In the genomic region with DNA sequence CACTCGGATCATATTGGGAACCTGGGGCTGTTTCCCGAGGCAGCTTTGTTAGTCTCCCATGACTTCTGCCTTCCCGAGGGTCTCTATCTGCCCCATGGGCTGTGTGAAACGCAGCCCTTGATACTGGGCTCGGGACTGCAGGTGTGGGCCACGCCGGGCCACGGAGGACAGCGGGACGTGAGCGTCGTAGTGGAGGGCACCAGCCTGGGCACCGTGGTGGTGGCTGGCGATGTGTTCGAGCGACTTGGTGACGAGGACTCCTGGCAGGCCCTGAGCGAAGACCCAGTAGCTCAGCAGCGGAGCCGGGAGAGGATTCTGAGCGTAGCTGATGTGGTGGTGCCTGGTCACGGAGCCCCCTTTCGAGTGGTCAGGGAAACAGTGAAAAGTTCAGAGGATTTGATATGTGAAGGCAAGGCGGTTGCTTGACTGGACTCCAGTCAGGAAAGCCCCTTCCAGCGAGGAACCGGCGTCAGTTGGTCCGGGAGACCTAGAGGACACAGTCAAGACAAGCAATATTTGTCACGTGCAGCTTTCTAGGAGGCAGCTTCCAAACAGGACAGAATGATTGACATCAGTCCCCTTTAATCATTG, we compare ENCODE assay signal across 8 mouse cellular contexts. TPM values are rescaled to one million over a fixed set of nuclear protein-coding genes. Genes with fewer than 3 reads are reported as not detected.
DNase-seq lines count a peak whose midpoint lies in the region; ATAC-seq and TF ChIP-seq lines count a peak whose summit lies in the region.

No protein-coding gene starts in this region.

- H3K4me2 ChIP-seq in forebrain, postnatal 0 days (ENCODE audit: low read depth), result peak overlapping the region; percentile 96
- H3K4me2 ChIP-seq in intestine, embryonic 16.5 days (ENCODE audit: low read depth, low read length), result peak overlapping the region; percentile 91
- H3K4me2 ChIP-seq in lung, embryonic 14.5 days, result peak overlapping the region; percentile 98
- peak overlapping the region; percentile 95 for H3K4me2 ChIP-seq in neural tube, embryonic 15.5 days

- peak; percentile 51 for ATAC-seq in forebrain, postnatal 0 days
- peak; percentile 77 for ATAC-seq in intestine, embryonic 16.5 days
- ATAC-seq in lung, embryonic 14.5 days (ENCODE audit: insufficient read depth), result peak; percentile 71
- ATAC-seq in neural tube, embryonic 15.5 days (ENCODE audit: low FRiP score), result peak; percentile 76

- H3K9ac ChIP-seq in forebrain, postnatal 0 days, result peak overlapping the region; percentile 93
- peak overlapping the region; percentile 83 for H3K9ac ChIP-seq in intestine, embryonic 16.5 days (ENCODE audit: low read depth, low read length)
- H3K9ac ChIP-seq in lung, embryonic 14.5 days, result peak overlapping the region; percentile 83
- peak overlapping the region; percentile 90 for H3K9ac ChIP-seq in neural tube, embryonic 15.5 days (replicated peaks)

- under 1% methylated on average over 29 of the region's 29 CpGs for WGBS in forebrain, postnatal 0 days
- 2% methylated on average over 29 of the region's 29 CpGs for WGBS in intestine, embryonic 16.5 days
- WGBS in lung, embryonic 14.5 days, result under 1% methylated on average over 29 of the region's 29 CpGs
- WGBS in neural tube, embryonic 15.5 days, result under 1% methylated on average over 29 of the region's 29 CpGs

- peak overlapping the region; percentile 83 for H3K4me3 ChIP-seq in testis, adult 2 months (ENCODE audit: control insufficient read depth, low read depth, low read length)
- peak overlapping the region; percentile 75 for H3K4me3 ChIP-seq in forebrain, postnatal 0 days (ENCODE audit: low read depth, low read length)
- peak overlapping the region; percentile 69 for H3K4me3 ChIP-seq in intestine, embryonic 16.5 days (ENCODE audit: low read length)
- H3K4me3 ChIP-seq in lung, embryonic 14.5 days (ENCODE audit: low read depth, low read length), result peak overlapping the region; percentile 74
- peak overlapping the region; percentile 81 for H3K4me3 ChIP-seq in neural tube, embryonic 15.5 days (replicated peaks)

- no peak for DNase-seq in testis, postnatal 14 days (ENCODE audit: low spot score)
- peak; percentile 70 to 72 for DNase-seq in cerebellum, postnatal 10 days
- peak; percentile 59 for DNase-seq in forebrain, postnatal 0 days
- peak; percentile 70 for DNase-seq in lung, embryonic 14.5 days
- no peak for DNase-seq in Muller cell, postnatal 12 days (ENCODE audit: inconsistent ontology term)

- peak; percentile 10; the same call in 1 of the 2 replicates for TF ChIP-seq POLR2A in testis, adult 2 months (IDR thresholded peaks at IDR 0.05; ENCODE audit: control insufficient read depth, low read depth, low read length)

- peaks cover 11% of the 10 kb centered on the region for H3K4me1 ChIP-seq in testis, adult 2 months (ENCODE audit: control insufficient read depth, insufficient read depth, low read length)
- H3K4me1 ChIP-seq in forebrain, postnatal 0 days (ENCODE audit: insufficient read depth), result 0 out of 2 replicates have a peak, but pooled peaks cover 5% of the 10 kb centered on the region
- 0 out of 2 replicates have a peak, but pooled peaks cover 3% of the 10 kb centered on the region for H3K4me1 ChIP-seq in intestine, embryonic 16.5 days (ENCODE audit: control insufficient read depth, insufficient read depth, low read length)
- H3K4me1 ChIP-seq in lung, embryonic 14.5 days (ENCODE audit: insufficient read depth), result peaks cover 5% of the 10 kb centered on the region; the same call in 1 of the 2 replicates
- H3K4me1 ChIP-seq in neural tube, embryonic 15.5 days, result peaks cover 20% of the 10 kb centered on the region

- no peaks in the 10 kb centered on the region for H3K36me3 ChIP-seq in testis, adult 2 months (ENCODE audit: control insufficient read depth, insufficient read depth, low read length)
- peaks cover 5% of the 10 kb centered on the region for H3K36me3 ChIP-seq in forebrain, postnatal 0 days (ENCODE audit: insufficient read depth)
- H3K36me3 ChIP-seq in intestine, embryonic 16.5 days (ENCODE audit: control insufficient read depth, insufficient read depth, low read length), result no peaks in the 10 kb centered on the region
- peaks cover 17% of the 10 kb centered on the region; the same call in 1 of the 2 replicates for H3K36me3 ChIP-seq in lung, embryonic 14.5 days (ENCODE audit: insufficient read depth)
- H3K36me3 ChIP-seq in neural tube, embryonic 15.5 days, result peaks cover 17% of the 10 kb centered on the region

- TF ChIP-seq CTCF in testis, adult 2 months (IDR thresholded peaks at IDR 0.05; ENCODE audit: control insufficient read depth, insufficient read depth, insufficient replicate concordance, low read depth, low read length), result no peak
- TF ChIP-seq CTCF in forebrain, postnatal 0 days (IDR thresholded peaks at IDR 0.05; ENCODE audit: low read depth), result no peak
- 0 out of 2 replicates have a peak, but pooled peaks have one; percentile 19 for TF ChIP-seq CTCF in lung, embryonic 14.5 days (IDR thresholded peaks at IDR 0.05; ENCODE audit: low read depth)

- no peaks in the 10 kb centered on the region for H3K27me3 ChIP-seq in testis, adult 2 months (ENCODE audit: control insufficient read depth, insufficient read depth, low read length)
- no peaks in the 10 kb centered on the region for H3K27me3 ChIP-seq in forebrain, postnatal 0 days (ENCODE audit: insufficient read depth, low read length)
- H3K27me3 ChIP-seq in intestine, embryonic 16.5 days (replicated peaks; ENCODE audit: control insufficient read depth, insufficient read depth, low read length), result no peaks in the 10 kb centered on the region
- no peaks in the 10 kb centered on the region for H3K27me3 ChIP-seq in lung, embryonic 14.5 days (ENCODE audit: insufficient read depth, low read length)
- no peaks in the 10 kb centered on the region for H3K27me3 ChIP-seq in neural tube, embryonic 15.5 days (replicated peaks)

- H3K9me3 ChIP-seq in forebrain, postnatal 0 days (ENCODE audit: low read length), result no peaks in the 10 kb centered on the region
- no peaks in the 10 kb centered on the region for H3K9me3 ChIP-seq in intestine, embryonic 16.5 days (ENCODE audit: control insufficient read depth, low read length)
- H3K9me3 ChIP-seq in lung, embryonic 14.5 days (ENCODE audit: low read depth, low read length), result no peaks in the 10 kb centered on the region
- H3K9me3 ChIP-seq in neural tube, embryonic 15.5 days (replicated peaks), result no peaks in the 10 kb centered on the region

- peak overlapping the region; percentile 97 for H3K27ac ChIP-seq in testis, adult 2 months (ENCODE audit: control insufficient read depth, insufficient read depth, low read depth, low read length)
- peak overlapping the region; percentile 88 for H3K27ac ChIP-seq in forebrain, postnatal 0 days (ENCODE audit: low read depth, low read length)
- peak overlapping the region; percentile 85 for H3K27ac ChIP-seq in intestine, embryonic 16.5 days (ENCODE audit: low read length)
- H3K27ac ChIP-seq in lung, embryonic 14.5 days (ENCODE audit: low read depth), result peak overlapping the region; percentile 90
- peak overlapping the region; percentile 95 for H3K27ac ChIP-seq in neural tube, embryonic 15.5 days (replicated peaks)

RNA-seq across cellular contexts. Expression of gene Mblac1, which starts 0.7 kb away (rescaled TPM):
- 5.4 and 6.2 TPM in 2 replicates for polyA plus RNA-seq in testis, adult 2 months (2012; rRNA removed)
- total RNA-seq in forebrain, postnatal 0 days (2014; rRNA removed), result 9.7 and 9.9 TPM in 2 replicates
- 10.1 and 11.0 TPM in 2 replicates for polyA plus RNA-seq in forebrain, postnatal 0 days (2015; fragmentation: Nextera tagmentation; extraction: Ambion mirVana)
- polyA plus RNA-seq in intestine, embryonic 16.5 days (2015; fragmentation: Nextera tagmentation; extraction: Ambion mirVana), result 5.7 and 7.0 TPM in 2 replicates
- polyA plus RNA-seq in lung, embryonic 14.5 days (2014; fragmentation: Nextera tagmentation; extraction: Ambion mirVana), result 7.3 and 7.9 TPM in 2 replicates
- 13.4 and 14.8 TPM in 2 replicates for polyA plus RNA-seq in neural tube, embryonic 15.5 days (2015; fragmentation: Nextera tagmentation; extraction: Ambion mirVana)

RNA-seq across cellular contexts. Expression of gene Cnpy4, which starts 7.6 kb away (rescaled TPM):
- 1.6 and 1.7 TPM in 2 replicates for polyA plus RNA-seq in testis, adult 2 months (2012; rRNA removed)
- total RNA-seq in forebrain, postnatal 0 days (2014; rRNA removed), result 14.2 and 18.0 TPM in 2 replicates
- 18.8 and 18.9 TPM in 2 replicates for polyA plus RNA-seq in forebrain, postnatal 0 days (2015; fragmentation: Nextera tagmentation; extraction: Ambion mirVana)
- 29.9 and 33.7 TPM in 2 replicates for polyA plus RNA-seq in intestine, embryonic 16.5 days (2015; fragmentation: Nextera tagmentation; extraction: Ambion mirVana)
- 55.5 and 59.0 TPM in 2 replicates for polyA plus RNA-seq in lung, embryonic 14.5 days (2014; fragmentation: Nextera tagmentation; extraction: Ambion mirVana)
- 26.2 and 31.7 TPM in 2 replicates for polyA plus RNA-seq in neural tube, embryonic 15.5 days (2015; fragmentation: Nextera tagmentation; extraction: Ambion mirVana)

RNA-seq across cellular contexts. Expression of gene Taf6, which starts 7.6 kb away (rescaled TPM):
- polyA plus RNA-seq in testis, adult 2 months (2012; rRNA removed), result 141 and 154 TPM in 2 replicates
- total RNA-seq in forebrain, postnatal 0 days (2014; rRNA removed), result 47.6 and 55.9 TPM in 2 replicates
- 44.2 and 49.8 TPM in 2 replicates for polyA plus RNA-seq in forebrain, postnatal 0 days (2015; fragmentation: Nextera tagmentation; extraction: Ambion mirVana)
- polyA plus RNA-seq in intestine, embryonic 16.5 days (2015; fragmentation: Nextera tagmentation; extraction: Ambion mirVana), result 64.5 and 69.2 TPM in 2 replicates
- polyA plus RNA-seq in lung, embryonic 14.5 days (2014; fragmentation: Nextera tagmentation; extraction: Ambion mirVana), result 95.6 and 97.6 TPM in 2 replicates
- polyA plus RNA-seq in neural tube, embryonic 15.5 days (2015; fragmentation: Nextera tagmentation; extraction: Ambion mirVana), result 62.5 and 70.0 TPM in 2 replicates

RNA-seq across cellular contexts. Expression of gene Mcm7, which starts 22.6 kb away (rescaled TPM):
- polyA plus RNA-seq in testis, adult 2 months (2012; rRNA removed), result 93.6 and 96.0 TPM in 2 replicates
- total RNA-seq in forebrain, postnatal 0 days (2014; rRNA removed), result 57.9 and 62.4 TPM in 2 replicates
- 64.9 and 69.9 TPM in 2 replicates for polyA plus RNA-seq in forebrain, postnatal 0 days (2015; fragmentation: Nextera tagmentation; extraction: Ambion mirVana)
- polyA plus RNA-seq in intestine, embryonic 16.5 days (2015; fragmentation: Nextera tagmentation; extraction: Ambion mirVana), result 128 and 147 TPM in 2 replicates
- polyA plus RNA-seq in lung, embryonic 14.5 days (2014; fragmentation: Nextera tagmentation; extraction: Ambion mirVana), result 225 and 233 TPM in 2 replicates
- 62.9 and 99.9 TPM in 2 replicates for polyA plus RNA-seq in neural tube, embryonic 15.5 days (2015; fragmentation: Nextera tagmentation; extraction: Ambion mirVana)

RNA-seq across cellular contexts. Expression of gene Ap4m1, which starts 23.0 kb away (rescaled TPM):
- 65.6 and 70.3 TPM in 2 replicates for polyA plus RNA-seq in testis, adult 2 months (2012; rRNA removed)
- total RNA-seq in forebrain, postnatal 0 days (2014; rRNA removed), result 56.8 and 57.0 TPM in 2 replicates
- 11.1 and 16.4 TPM in 2 replicates for polyA plus RNA-seq in forebrain, postnatal 0 days (2015; fragmentation: Nextera tagmentation; extraction: Ambion mirVana)
- 16.7 and 17.1 TPM in 2 replicates for polyA plus RNA-seq in intestine, embryonic 16.5 days (2015; fragmentation: Nextera tagmentation; extraction: Ambion mirVana)
- 19.2 and 20.6 TPM in 2 replicates for polyA plus RNA-seq in lung, embryonic 14.5 days (2014; fragmentation: Nextera tagmentation; extraction: Ambion mirVana)
- polyA plus RNA-seq in neural tube, embryonic 15.5 days (2015; fragmentation: Nextera tagmentation; extraction: Ambion mirVana), result 22.8 and 23.0 TPM in 2 replicates

Comparison
In these comparisons a context has a peak if more than half of its experiments do, and no peak if none do; other contexts are left out.
1. DNase-seq: peak in cerebellum, postnatal 10 days (2 of 2), forebrain, postnatal 0 days (single experiment) and lung, embryonic 14.5 days (single experiment); none in testis, postnatal 14 days (single experiment) and Muller cell, postnatal 12 days (single experiment).
2. Peak in every context shown above with its lines, with median percentiles within 50 percentile points of each other: H3K27ac ChIP-seq, H3K4me3 ChIP-seq, ATAC-seq, H3K4me2 ChIP-seq and H3K9ac ChIP-seq.